Mouse (Mus musculus): Measurements from ENCODE around the gene Farsa. TPM values are rescaled to one million over a fixed set of nuclear protein-coding genes. Genes with fewer than 3 reads are reported as not detected.
"Not testable (repeated sequence)": the region's sequence is repeated elsewhere in the genome, so short reads cannot be mapped to it uniquely, and the experiment has no call there.

The Farsa gene
- total RNA-seq, 2 experiments from 2014 or later = 23.1 TPM

DNA sequence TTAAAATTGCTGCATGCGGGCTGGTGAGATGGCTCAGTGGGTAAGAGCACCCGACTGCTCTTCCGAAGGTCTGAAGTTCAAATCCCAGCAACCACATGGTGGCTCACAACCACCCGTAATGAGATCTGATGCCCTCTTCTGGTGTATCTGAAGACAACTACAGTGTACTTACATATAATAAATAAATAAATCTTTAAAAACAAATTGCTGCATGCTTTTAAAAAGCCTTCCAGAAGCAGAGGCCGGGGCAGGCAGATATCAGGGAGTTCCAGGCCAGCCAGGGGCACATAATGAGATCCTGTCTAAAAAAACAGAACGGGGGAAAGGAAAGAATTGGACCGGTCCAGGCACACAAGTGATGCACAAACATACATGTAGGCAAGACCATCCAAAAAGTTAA is 51.2 kb downstream of the Farsa start:
- DNase-seq; intact Hi-C loops (cut with DNase I): not testable (repeated sequence)

DNA sequence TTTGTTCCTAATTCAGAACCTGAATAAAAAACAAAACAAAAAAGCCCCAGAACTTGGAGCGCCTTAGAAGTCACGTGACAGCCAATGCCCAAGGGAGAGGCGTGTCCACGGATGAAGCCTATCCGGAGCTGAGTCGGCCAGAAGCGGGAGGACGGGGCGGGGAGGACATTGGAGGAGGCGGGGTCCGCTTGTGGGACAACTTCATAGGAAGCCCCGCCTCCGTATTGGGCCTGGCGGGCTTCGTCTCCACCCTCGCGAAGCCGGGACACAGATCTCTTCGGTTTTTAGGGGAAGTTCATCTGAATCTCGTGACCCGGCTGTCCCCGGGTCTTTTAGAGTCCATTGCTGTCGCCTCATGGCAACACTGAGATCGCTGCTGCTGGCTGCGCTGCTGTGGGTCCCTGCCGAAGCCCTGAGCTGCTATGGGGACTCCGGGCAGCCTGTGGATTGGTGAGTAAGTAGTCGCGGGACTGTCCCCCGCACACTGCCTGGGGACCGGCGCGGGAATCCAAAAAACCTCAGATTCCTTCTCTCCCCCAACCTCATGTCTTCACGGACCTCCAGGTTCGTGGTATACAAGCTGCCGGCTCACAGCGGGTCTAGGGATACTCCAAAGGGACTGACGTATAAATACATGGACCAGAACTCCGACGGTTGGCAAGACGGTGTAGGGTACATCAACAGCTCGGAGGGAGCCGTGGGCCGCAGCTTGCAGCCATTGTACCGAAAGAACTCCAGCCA is 51.8 kb downstream of the Farsa start, which contains the start of gene Dnase2a:
Gene Dnase2a (plus strand): TSS at position 140 of the 741 bp plus-strand sequence.
- DNase-seq = peak; percentile 94 to 96
- intact Hi-C loops (cut with DNase I) = no loop called here

DNA sequence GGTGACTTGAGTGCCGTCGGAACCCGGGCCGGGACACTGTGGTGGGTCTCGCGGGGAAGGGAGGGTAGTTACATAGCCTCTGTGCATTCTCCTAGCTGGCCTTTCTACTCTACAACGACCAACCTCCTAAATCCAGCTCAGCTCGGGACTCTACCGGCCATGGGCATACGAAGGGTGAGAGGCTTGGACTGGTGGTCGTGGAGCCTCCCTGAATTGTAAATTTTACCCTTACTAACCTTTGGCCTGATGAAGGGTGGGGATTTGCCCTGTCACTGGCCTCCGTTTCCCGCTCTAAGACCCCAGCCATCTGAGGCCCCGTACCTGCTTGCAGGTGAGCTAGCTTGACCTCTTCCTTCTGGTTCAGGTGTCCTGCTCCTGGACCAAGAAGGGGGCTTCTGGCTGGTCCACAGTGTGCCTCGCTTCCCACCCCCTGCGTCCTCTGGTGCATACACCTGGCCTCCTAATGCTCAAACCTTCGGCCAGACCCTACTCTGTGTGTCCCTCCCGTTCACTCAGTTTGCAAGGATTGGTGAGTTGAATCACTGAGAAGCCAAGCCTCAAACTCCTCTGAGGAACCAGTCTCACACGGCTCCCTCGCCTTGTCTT is 52.5 kb downstream of the Farsa start:
- DNase-seq = no peak
- intact Hi-C loops (cut with DNase I) = no loop called here

DNA sequence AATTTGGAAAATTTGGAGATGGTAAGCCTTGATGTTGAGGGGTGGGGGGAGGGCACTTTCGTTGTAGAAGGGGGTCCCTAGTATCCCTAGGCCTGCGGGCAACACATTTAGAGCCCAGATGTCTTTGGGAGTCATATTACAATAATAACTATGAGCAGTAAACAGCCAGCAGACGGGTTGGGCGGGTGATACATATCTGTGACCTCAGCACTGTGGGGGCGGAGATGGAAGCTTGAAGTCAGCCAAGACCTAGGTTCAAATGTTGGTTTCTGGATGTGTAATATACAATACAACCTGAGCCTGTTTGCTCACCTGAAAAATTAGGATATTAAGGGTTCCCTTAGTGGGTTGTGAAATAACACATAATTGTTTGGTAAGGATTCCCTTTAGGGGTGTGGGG is 53.2 kb downstream of the Farsa start:
- intact Hi-C loops (cut with DNase I) = no loop called here
- no peak for DNase-seq

DNA sequence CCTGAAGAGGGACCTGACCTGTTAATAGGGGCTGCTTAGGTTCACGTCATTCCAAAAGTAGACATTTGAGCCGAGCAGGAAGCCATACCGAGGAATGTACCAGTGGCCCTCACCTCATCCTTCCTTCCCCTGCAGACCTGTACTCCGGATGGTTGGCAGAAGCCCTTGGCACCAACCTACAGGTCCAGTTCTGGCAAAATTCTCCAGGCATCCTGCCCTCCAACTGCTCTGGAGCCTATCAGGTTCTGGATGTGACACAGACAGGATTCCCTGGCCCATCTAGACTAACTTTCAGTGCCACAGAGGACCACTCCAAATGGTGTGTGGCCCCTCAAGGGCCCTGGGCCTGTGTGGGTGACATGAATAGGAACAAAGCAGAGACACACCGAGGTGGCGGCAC is 53.8 kb downstream of the Farsa start:
- intact Hi-C loops (cut with DNase I) = no loop called here
- DNase-seq = no peak

DNA sequence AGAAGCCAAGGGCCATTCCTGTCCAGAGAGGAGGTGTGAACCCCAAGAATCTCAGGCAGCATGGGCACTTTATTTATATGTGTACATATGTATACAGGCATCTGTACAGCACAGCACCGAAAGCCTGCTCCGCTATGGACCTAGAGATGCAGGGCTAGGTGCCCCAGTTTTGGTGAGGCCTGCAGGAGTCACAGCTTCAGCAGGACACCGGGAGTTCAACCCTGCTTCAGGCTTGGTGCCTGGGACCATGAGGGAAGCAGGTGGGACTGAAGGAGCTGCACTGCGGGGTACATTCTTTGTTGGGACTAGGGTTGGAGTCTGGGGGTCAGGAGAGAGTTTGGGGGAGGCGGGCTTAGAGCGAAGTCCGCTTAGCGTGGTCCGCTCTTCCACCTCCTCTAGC is 55.1 kb downstream of the Farsa start:
- no peak for DNase-seq

DNA sequence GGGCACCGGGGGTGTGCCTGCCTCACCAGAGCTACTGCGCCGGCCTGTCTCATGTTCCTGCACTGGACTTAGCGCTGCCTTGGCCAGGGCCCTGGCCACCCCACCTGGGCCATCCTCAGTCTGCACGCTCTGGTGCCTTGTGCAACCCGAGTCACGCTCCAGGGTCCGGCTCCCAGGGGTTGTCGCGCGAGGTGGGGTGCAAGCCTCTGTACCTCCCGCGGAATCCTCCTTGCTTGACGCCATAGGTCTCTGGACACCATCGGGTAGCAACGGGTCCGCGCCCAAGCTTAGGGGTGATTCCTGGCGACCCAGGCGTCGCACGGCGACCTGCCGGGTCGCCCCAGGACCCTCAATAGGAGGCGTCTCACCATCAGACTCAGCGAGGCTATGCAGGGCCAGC is 55.6 kb downstream of the Farsa start:
- intact Hi-C loops (cut with DNase I) = no loop called here
- no peak for DNase-seq

More for the DNA sequence above, 55.1 kb downstream of the Farsa start:
- intact Hi-C loops (cut with DNase I) = no loop called here

DNA sequence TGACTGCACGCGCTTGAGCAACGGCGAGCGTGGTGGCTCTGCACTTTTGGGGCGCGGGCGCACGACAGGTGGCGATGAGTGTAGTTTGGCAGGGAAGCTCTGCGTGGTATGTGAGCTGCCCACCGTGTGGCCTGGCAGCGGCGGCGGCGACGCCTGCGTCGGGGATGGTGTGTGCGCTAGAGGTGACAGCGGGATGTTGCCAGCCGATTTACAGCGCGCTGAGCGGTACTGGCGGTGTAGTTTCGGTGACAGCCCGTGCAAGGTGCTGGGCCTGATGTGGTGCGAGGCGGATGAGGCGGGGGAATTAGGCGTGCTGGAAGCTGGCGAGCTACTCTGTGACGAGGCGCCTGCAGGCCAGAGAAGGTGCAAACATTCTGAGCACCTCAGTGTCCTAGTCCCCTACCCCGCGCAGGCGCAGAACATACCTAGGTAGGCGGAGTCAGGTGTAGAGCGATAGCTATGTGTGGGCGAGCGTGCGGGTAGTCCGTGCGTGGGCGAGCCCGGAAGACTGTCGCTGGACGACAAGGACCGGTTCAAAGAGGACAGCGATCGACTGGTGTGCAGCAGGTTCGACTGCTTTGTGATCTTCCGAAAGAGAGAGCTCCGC is 56.2 kb downstream of the Farsa start:
- DNase-seq = peak; percentile 50 to 59
- intact Hi-C loops (cut with DNase I) = no loop called here

DNA sequence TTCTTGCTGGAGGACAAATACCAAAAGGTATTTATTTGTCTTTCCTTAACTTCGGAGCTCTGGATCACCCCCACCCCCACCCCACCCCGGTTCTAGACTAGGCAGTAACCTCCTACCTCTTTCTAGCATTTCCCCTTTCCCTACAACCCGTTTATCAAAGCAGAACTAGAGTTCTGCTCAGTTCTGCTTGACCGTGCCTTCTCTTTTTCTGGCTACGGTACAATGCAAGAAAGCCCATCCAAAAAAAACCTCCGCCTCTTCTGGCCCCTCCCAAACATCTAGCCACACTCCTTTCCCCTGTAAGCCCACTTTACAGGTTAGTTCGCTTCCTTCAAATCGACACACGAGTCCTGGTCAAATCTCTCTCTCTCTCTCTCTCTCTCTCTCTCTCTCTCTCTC is 56.7 kb downstream of the Farsa start:
- intact Hi-C loops (cut with DNase I) = no loop called here
- DNase-seq = no peak

DNA sequence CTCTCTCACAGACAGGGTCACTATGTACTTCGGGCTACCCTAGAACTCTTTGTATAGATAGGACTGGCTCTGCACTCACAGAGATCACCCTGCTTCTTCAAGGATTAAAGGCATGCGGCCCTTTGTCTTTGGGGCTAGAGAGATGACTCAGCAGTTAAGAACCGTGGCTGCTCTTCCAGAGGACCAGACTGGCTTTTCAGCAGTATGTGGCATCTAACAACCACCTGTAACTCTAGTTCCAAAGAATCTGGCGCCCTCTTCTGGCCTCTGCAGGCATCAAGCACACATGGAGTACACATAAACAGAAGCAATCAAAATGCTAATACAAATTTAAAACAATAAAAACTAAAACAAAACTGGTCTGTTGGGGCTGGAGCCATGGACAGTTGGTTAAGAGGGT is 57.2 kb downstream of the Farsa start:
- no peak for DNase-seq
- intact Hi-C loops (cut with DNase I) = no loop called here

DNA sequence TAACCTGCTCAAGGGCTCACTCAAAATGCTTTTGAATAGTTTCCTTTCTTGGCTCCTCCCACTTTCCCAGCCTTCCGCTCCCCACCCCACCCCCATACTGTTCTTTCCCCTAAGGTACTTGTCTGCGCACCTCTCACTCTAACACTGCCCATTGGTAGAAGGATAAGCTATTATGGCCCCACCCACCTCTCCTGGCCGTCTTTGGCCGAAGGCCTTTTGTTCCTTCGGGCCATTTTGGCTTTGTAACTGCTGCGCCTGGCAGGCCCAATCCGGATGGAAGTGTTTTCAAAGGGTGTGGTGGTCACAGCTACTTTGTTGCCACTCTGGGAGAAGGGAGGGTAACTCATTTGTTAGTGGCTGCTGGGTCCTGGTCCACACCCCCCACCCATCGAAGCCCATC is 58.5 kb downstream of the Farsa start:
- DNase-seq = no peak
- intact Hi-C loops (cut with DNase I) = no loop called here

DNA sequence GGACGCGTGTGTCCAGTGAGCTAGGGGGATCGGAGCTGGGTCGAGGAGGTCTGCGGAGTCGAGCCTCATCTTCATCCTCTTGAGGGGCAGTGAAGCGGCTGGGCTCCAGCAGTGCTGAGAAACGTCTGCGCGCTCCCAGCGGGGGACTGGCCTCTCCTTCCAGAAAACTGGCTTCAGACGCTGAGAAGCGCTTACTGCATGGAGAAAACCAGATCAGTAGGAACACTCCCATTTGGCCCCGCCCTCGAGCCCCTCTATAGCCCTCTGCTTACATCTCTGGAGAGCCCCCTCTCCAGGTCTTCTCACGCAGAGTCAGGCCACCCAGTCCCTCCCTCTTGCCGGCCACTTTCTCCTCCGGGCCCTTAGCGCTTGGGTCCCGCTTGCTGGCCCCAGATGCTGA is 61.0 kb downstream of the Farsa start:
- no peak for DNase-seq
- intact Hi-C loops (cut with DNase I) = no loop called here

DNA sequence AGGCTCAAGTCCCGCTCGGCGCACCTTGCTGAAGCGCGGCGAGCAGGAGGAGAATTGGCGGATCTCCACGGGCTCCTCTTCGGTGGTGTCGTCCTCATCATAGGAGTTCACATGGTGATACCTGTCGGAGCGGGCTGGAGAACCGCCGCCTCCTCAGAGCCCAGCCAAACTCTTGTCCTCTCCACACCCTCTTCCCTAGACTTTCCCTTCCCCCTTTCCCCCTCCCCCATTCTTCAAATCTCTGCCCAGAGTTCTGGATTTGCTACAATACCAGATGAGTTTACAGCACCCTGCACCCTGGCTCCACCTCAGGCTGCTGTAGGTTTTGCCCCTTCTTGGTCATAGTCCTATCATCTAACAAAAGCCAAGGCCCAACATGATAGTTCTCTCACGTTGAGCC is 61.9 kb downstream of the Farsa start:
- no peak for DNase-seq
- intact Hi-C loops (cut with DNase I) = no loop called here

Small RNA genes lying within 50 kb of the gene (microRNA-seq; reads per million reads assigned to microRNA genes)
- gene Mir7069 (ENCODE audit: borderline number of aligned reads in 2 of 2) = 1.4 to 2.0 reads per million in 2 experiments

Other genes starting within 250 kb of the Farsa start
- gene Ier2, start 194.1 kb upstream of the Farsa start, total RNA-seq (2021) = 10 to 100 TPM; 12.6 to 16.5 TPM
- gene Trmt1, start 170.7 kb upstream of the Farsa start, total RNA-seq (2021) = 10 to 100 TPM; 36.1 to 39.2 TPM
- gene Nacc1, start 169.1 kb upstream of the Farsa start, total RNA-seq (2021) = 10 to 100 TPM; 27.3 to 30.1 TPM
- gene Lyl1, start 155.5 kb upstream of the Farsa start, total RNA-seq (2021) = 1 to 10 TPM; 5.4 to 5.7 TPM
- gene G430095P16Rik, start 134.0 kb upstream of the Farsa start, total RNA-seq (2021) = under 1 TPM in 1 of 2 experiments, not detected in 1; 0.44 TPM
- gene Nfix, start 56.6 kb upstream of the Farsa start, total RNA-seq (2021) = 100 to 1,000 TPM; 279 to 296 TPM
- 1 to 10 TPM; 9.3 to 9.9 TPM for gene Dand5, start 34.2 kb upstream of the Farsa start, total RNA-seq (2021)
- 10 to 100 TPM; 28.5 to 29.5 TPM for gene Gadd45gip1, start 25.5 kb upstream of the Farsa start, total RNA-seq (2021)
- 10 to 100 TPM; 84.0 to 87.4 TPM for gene Rad23a, start 16.3 kb upstream of the Farsa start, total RNA-seq (2021)
- gene Calr, start 10.1 kb upstream of the Farsa start, total RNA-seq (2021) = 100 to 1,000 TPM; 337 to 380 TPM
- gene Syce2, start 15.1 kb downstream of the Farsa start, total RNA-seq (2021) = 1 to 10 TPM; 3.8 to 4.1 TPM
- 10 to 100 TPM; 71.3 to 77.2 TPM for gene Gcdh, start 36.9 kb downstream of the Farsa start, total RNA-seq (2021)
- not detected for gene Klf1, start 44.9 kb downstream of the Farsa start, total RNA-seq (2021)
- gene Dnase2a, start 51.6 kb downstream of the Farsa start, total RNA-seq (2021) = 10 to 100 TPM in 1 of 2 experiments, 1 to 10 TPM in 1; 7.3 to 11.7 TPM
- gene Mast1, start 80.4 kb downstream of the Farsa start, total RNA-seq (2021) = under 1 TPM; 0.11 to 0.14 TPM
- gene Rtbdn, start 90.0 kb downstream of the Farsa start, total RNA-seq (2021) = not detected
- gene Gm49661, start 112.4 kb downstream of the Farsa start, total RNA-seq (2021) = 1 to 10 TPM in 1 of 2 experiments, not detected in 1; 1.0 TPM
- gene Prdx2, start 112.6 kb downstream of the Farsa start, total RNA-seq (2021) = 100 to 1,000 TPM; 633 to 676 TPM
- 10 to 100 TPM; 48.6 to 56.7 TPM for gene Rnaseh2a, start 112.8 kb downstream of the Farsa start, total RNA-seq (2021)
- gene Junb, start 121.7 kb downstream of the Farsa start, total RNA-seq (2021) = 10 to 100 TPM; 14.9 to 26.9 TPM
- 1 to 10 TPM; 2.7 to 2.9 TPM for gene Hook2, start 133.6 kb downstream of the Farsa start, total RNA-seq (2021)
- not detected for gene Best2, start 157.5 kb downstream of the Farsa start, total RNA-seq (2021)
- 10 to 100 TPM; 66.2 to 69.8 TPM for gene Asna1, start 168.3 kb downstream of the Farsa start, total RNA-seq (2021)
- gene Trir, start 169.8 kb downstream of the Farsa start, total RNA-seq (2021) = 10 to 100 TPM; 80.7 to 84.2 TPM
- 10 to 100 TPM; 28.1 to 35.1 TPM for gene Tnpo2, start 179.9 kb downstream of the Farsa start, total RNA-seq (2021)
- gene Fbxw9, start 203.1 kb downstream of the Farsa start, total RNA-seq (2021) = 1 to 10 TPM; 3.4 to 4.3 TPM
- not detected for gene Gm5741, start 211.0 kb downstream of the Farsa start, total RNA-seq (2021)
- gene Dhps, start 214.8 kb downstream of the Farsa start, total RNA-seq (2021) = 10 to 100 TPM; 27.0 to 27.4 TPM
- 10 to 100 TPM; 37.4 to 42.2 TPM for gene Wdr83os, start 223.8 kb downstream of the Farsa start, total RNA-seq (2021)
- gene Wdr83, start 224.3 kb downstream of the Farsa start, total RNA-seq (2021) = 10 to 100 TPM; 33.3 to 34.2 TPM
- gene Man2b1, start 226.3 kb downstream of the Farsa start, total RNA-seq (2021) = 10 to 100 TPM; 31.0 to 31.3 TPM

All from heart, postnatal 36 days (tissue).